Mouse (Mus musculus): ENCODE results near the gene Gm20509.
"Not testable (repeated sequence)": the region's sequence is repeated elsewhere in the genome, so short reads cannot be mapped to it uniquely, and the experiment has no call there.

GRCm38 (mm10) chr9:73116704-73117103 is 14.4 kb downstream of the Gm20509 start:
- not testable (repeated sequence) for TF ChIP-seq POLR2A (IDR thresholded peaks at IDR 0.05; ENCODE audit: borderline replicate concordance, insufficient read depth, low read length); CTCF (IDR thresholded peaks at IDR 0.05; ENCODE audit: borderline replicate concordance, insufficient read depth, low read depth, low read length)

All from cerebellum, adult 2 months (tissue).